Mouse (Mus musculus) CH12F3 (cell line): ENCODE measurements around the gene Cdk4.
"Not testable (repeated sequence)": the region's sequence is repeated elsewhere in the genome, so short reads cannot be mapped to it uniquely, and the experiment has no call there.

Experiments
- in situ Hi-C: fragments of 300-500 bp; cut with MboI; formaldehyde crosslinking; loops from 2 replicates; pipeline ENCODE4 v1.14.3; 2020; ENCODE audit warnings: low sequenced_read_pairs

The Cdk4 gene

DNA sequence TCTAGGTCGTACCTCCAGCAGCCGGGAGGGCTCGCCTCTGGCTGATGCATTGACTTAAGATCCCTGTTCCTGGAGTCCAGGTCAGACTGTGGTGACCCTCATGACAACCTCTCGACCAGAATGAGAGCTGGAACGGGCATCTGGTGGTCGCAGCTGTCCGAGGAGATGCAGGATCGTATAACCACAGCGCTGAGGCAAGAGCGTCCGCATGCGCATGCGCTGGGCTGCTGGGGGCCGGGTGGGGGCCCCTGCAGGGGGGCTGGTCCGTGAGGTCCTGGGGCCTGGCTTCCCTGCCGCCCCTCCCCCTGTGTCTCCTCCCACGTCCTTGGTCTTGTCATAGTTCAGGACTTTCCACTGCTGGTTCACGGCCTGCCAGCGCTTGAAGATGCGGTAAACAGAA, 6.8 kb upstream of the Cdk4 start:
- in situ Hi-C loops: no loop called here

DNA sequence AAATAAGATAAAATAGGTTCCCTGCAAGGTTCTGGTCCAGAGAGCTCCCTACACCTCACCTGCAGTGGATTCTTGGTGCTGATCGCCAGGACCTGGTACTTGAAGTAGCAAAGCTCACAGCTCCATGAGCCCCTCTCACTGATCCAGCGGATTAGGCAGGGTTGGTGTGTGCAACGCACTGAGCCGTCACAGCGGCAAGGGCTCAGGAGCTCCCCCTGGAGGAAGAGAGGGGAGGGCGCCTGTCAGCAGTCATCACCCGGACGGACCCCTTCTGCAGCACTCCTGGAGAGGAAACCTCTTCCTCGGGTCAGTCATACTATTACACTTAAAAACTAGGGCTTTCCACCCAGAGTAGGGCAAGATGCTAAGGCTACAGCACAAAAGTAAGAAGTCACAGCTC, 5.2 kb upstream of the Cdk4 start:
- in situ Hi-C loops: no loop called here

DNA sequence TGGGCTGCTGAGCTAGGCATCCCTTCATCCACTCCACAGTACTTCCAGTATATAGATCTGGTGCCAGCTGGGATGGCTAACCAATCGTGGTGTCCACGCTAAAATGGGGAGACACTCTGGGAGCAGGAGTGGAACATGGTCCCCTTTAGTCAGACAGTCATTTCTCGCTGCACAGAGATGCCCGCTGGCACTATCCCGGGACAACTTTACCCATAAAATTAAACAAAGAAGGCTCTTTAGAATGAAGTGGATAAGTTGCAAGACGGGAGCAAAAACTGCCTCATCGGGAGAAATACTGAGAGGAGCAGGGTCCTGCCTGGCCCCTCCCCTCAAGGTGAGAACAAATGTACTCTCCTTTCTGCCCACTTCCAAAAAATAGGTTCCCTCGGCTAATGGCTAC, 4.6 kb upstream of the Cdk4 start:
- in situ Hi-C loops: no loop called here

DNA sequence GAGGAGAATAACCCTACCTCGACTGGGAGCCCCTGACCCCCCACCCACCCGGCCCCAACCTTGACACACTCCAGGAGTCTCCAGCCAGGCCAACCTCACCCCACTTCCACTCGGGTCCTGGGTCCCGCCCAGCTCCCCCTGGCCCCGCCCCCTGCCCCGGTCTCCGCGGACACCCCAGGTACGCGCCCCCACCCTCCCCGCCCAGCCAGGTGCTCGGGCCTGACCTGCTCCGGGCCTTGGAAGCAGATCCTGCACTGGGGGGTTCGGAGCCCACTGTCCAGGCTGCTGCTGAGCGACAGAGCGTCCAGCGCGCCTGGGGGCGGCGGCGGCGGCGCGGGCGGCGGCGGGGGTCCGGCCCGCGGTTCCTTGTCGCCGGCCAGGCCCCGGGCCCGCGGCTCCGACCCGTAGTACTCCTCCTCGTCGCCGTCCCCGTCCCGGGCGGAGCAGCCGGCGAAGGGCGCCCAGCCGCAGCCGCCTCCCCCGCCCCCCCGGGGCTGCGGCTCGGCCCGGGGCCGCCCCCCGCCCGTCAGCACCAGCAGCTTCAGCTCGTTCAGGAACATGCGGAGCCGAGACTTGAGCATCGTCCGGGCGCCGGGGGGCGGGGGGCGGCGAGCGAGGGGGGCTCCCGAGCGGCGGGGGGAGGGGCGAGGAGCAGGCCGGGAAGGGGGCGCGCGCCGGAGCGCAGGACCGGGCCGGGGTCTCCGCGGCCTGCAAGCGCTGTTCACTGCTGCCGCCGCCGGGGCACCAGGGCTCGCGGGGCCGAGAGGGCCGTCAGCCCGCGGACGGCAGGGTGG, 4.0 kb upstream of the Cdk4 start:
- in situ Hi-C loops: no loop called here

DNA sequence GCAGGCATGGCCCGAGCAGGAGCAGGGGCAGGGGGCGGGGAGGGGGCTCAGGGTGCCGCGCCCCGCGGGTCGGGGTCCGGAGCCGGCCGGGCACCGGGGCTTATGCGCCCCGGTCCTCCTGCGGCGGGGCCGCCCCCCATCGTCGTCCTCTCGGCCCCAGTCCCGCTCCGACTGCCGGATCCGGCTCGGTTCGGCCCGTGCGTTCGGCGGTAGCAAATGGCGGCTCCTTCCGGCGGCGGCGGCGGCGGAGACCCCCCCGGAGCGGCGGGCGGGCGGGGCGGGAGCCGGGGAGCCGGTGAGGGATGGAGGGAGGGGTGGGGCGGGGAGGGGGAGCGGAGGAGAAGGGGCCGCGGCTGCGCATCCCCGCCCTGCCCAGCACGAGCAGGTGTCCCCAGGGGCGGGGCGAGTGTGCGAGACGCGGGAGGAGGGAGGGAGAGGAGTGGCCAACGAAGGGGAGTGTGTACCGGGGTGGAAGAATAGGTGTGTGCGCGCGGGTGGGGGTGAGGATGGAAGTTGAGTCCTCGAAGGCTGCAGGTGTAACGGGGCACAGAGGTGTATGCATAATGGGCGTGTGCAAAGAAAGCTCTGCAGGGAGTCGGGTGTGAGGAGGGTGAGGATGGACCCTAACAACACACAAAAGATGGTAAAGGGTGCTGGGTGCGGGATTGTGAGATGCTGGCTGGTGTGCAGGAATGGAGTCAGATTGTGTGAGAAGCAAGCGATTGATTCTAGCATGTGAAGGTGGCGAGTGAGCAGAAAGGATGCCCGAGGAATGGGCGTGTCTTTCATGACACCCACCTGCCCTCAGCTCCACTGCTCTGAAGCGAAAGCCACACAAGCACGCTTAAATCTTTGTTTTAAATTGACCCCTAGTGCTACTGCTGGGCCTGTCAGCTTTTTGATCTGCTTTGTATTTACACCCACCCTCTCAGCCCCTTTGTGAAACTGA, 3.1 kb upstream of the Cdk4 start, which contains the start of gene March9:
Gene March9 (minus strand): TSS at position 217 of the 949 bp plus-strand sequence.
- in situ Hi-C loops: no loop called here

DNA sequence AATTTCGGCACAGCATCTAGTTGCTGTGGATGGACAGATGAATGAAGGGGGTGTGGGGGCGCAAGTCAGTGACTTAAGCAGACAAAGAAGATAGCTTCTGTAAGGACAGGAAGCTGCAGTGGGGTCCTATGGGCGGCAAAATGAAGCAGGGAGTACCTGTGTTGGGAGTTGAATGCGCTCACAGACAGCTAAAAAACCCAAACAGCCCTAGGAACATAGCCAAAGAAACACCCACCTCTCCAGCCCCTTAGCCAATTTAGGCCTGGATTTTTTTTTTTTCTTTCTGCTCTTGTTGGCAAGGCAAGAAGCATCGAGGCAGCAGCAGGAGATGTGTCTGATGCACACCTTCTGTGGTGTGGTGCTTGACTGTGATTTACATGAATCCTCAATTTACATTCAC, 2.2 kb upstream of the Cdk4 start:
- in situ Hi-C loops: no loop called here

DNA sequence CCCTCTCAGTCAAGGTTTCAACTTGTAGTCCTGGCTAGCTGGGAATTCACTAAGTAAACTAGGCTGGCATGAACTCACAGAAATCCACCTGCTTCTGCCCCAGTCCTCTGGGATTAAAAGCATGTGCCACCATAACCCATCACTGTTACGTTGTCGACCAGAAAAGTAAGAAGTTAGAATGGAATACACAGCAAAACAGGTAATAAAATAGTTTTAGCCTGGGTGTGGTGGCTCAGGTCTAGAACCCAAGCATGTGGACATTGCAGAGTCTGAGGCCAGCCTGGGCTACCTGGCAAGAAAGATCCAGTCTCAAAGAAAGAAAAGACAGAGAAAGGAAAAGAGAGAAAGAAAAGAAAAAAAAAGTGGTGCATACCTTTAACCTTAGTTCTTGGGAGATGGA, 1.8 kb upstream of the Cdk4 start:
- in situ Hi-C loops: no loop called here

DNA sequence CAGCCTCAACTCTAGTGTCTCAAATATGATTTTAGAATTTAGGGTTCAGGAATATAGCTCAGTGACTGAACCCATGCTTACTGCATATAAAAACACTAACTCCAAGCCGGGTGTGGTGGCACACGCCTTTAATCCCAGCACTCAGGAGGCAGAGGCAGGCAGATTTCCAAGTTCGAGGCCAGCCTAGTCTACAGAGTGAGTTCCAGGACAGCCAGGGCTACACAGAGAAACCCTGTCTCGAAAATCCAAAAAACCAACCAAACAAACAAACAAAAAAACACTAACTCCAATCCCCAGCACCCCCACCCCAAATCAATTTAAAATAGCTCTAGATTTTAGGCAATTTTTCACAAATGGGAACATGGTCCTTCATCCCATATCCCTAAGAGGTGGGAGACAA, 1.2 kb upstream of the Cdk4 start:
- in situ Hi-C loops: not testable (repeated sequence)

DNA sequence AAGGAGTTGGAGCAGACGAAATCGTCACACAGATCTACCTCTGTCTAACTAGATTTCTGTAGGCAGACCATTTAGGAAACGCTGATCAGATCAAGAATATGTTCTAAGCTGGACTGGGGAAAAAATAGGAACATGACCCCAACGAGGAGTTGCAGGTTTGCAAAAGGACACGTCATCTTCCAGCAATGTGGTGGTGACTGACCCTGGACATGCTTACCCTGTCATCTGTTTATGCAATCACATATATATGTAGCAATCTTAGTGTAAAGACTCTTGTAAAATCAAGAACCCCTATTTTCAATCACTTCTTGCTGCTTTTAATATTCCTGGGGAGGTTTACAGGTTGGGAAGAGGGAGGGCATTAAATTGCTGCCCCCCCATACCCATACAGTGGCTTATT, 831 bp upstream of the Cdk4 start:
- in situ Hi-C loops: no loop called here

DNA sequence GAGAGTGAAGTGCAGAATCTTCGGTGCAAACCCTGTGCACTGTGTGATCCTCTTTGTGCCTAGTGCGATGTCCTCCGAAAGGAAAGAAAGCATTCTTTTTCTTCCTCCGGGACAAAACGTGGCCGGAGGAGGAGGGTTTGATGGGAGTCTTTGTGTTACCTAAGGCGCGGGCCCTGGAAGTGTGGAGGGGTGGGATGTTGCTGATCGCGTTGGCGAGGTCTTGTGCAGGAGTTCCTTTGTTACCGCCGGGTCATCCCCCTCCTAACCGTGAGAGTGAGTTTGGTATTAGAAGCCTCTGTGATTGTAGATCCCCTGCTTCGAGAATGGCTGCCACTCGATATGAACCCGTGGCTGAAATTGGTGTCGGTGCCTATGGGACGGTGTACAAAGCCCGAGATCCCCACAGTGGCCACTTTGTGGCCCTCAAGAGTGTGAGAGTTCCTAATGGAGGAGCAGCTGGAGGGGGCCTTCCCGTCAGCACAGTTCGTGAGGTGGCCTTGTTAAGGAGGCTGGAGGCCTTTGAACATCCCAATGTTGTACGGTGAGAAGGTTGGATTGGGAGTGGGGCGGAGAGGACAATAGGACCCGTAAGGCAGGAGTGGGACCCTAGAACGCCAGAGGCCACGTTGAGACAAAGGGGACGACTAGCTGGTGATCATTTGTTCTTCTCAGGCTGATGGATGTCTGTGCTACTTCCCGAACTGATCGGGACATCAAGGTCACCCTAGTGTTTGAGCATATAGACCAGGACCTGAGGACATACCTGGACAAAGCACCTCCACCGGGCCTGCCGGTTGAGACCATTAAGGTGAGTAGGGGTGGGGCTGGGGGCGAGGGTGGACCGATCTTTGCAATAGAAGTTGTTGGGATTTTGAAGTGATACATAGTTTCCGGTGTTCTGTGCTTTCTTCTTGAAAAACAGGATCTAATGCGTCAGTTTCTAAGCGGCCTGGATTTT, 858 bp downstream of the Cdk4 start:
- in situ Hi-C loops: no loop called here

DNA sequence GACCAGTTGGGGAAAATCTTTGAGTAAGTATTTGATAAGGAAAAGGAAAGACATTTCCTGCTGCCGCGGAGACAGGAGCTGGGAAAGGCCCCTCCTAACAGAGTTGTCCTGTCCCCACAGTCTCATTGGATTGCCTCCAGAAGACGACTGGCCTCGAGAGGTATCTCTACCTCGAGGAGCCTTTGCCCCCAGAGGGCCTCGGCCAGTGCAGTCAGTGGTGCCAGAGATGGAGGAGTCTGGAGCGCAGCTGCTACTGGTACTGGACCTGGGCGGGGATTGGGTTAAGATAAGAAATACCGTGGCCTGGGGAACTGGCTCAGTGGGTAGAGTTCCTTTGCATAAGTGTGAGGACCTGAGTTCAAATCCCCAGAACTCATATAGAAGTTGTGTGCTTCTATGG, 2.6 kb downstream of the Cdk4 start:
- in situ Hi-C loops: no loop called here

DNA sequence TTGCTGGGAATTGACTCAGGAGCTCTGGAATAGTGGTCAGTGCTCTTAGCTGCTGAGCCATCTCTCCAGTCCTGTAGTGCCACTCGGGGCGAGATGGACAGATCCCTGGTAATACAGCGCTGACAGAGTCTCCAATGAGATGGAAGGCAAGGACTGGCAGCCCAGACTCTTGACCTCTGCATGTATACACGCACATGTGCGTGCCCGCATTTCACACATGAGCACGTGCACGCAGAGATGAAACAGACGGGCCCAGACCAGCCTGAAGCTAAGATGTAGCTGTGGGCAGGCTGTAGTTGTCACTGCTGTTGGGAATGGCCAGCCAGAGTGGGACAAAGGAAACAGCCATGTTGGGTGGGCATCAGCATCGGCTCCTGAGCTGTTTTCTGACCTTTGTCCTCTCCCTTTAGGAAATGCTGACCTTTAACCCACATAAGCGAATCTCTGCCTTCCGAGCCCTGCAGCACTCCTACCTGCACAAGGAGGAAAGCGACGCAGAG, 3.2 kb downstream of the Cdk4 start:
- in situ Hi-C loops: no loop called here

DNA sequence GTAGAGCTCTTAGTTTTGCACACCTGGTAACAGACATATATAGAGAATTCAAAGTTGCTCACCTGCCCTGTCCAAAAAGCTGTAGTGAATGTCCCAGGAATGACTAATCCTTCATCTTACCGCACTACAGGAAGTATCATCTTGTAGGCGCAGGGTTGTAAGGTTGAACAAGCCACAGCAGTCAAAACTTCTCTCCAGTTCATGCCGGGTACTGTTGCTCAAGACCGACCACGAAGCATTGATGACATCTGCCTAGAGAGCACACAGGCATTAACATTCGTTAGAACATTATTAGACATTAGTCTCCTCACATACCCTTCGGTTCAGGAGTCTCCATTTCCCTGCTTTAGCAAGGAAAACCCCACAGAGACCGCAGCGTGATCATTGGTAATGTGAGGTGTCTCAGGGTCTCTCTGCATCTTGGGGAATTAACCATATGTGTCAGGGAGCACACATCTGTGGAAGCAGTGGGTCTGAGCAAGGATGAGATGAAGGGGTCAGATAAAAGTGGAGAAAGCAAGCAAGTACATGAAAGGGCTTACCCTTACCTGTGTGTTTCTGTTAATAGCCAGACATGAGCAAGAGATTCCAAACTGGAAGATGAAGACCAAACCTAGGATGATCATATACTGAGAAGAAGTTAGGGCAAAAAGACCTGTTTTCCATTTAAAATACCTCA, 5.2 kb downstream of the Cdk4 start:
- in situ Hi-C loops: no loop called here

DNA sequence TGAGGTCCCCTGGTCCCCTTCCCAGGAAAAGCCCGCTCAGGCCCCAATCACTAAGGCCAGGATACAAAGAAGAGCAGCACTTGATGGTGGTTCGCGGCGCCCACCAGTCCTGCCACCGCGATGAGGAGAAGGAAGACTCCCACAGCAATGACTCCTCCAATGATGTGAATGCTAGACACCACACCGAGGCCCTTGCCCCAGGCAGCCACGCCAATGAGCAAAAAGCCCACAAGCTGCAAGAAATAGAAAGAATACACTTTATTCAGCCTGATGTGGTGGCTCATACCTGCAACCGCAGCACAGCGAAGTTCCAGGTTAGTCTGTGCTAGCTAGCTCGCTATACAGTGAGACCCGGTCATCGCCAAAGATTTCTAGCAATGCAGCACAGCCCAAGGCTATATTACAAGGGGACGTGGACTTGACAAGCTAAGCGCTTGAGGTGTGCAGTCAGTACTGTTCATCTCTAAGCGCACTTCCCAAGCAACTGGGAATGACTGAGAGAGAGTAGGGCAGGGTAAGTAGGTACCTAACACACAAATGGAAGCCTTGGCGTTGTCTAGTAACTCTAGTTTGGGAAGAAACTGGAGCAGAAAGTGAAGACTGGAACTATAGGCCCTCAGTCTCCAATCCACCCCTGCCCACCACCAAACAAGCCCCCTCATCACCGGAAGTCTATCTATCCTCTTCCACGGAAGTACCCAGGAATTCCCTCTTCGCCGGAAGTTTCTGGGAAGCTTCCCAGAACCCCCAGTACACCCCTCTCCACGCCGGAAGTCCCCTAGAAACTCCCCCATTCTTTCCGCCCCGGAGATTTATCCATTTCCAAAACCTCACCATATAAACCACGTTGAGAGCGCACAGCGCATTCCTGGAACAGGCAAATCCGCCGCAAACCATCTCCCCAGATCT, 6.2 kb downstream of the Cdk4 start:
- in situ Hi-C loops: no loop called here

DNA sequence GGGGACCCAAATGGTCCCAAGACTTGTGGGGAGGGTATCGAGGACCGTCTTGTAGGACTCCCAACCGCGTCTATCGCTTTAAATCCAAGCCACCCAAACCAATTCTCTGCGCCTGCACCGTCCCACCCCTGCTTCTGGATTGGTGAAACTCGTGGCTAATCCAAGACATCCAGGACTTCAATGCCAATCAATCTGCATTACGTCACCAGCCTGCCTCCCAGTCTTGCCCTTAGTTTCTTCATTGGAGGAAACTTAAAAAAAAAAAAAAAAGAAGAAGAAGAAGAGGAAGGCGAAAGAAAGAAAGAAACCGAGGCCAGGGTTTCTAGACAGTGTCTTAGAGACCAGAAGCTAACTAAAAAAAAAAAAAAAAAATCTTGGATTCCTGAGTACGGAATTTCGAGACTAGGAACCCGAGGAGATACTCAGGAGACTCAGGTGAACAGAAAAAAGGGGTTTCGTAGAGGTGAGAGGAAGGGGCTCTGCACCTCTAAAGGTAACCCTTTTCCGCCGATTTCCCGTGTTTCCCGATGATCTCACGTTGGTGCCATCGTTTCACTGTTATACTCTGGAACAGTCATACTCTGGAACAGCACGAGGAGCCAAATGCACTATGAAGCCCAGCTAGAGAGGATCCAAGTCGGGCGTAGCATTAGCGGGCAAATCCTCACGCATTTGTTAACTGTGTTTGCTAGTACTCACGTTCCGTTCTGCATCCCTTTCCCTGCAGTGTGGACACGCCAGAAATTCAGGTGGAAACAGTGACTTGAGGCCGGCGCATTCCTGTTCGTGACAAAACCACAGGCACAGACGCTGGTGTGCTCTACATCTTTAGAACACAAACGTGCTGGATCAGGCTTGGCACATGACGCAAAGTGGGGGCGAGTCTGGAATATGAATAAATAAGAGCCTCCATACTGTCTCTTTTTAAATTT, 7.1 kb downstream of the Cdk4 start, which contains the start of gene Tspan31:
Gene Tspan31 (minus strand): TSS at position 75 of the 932 bp plus-strand sequence.
- in situ Hi-C loops: no loop called here

DNA sequence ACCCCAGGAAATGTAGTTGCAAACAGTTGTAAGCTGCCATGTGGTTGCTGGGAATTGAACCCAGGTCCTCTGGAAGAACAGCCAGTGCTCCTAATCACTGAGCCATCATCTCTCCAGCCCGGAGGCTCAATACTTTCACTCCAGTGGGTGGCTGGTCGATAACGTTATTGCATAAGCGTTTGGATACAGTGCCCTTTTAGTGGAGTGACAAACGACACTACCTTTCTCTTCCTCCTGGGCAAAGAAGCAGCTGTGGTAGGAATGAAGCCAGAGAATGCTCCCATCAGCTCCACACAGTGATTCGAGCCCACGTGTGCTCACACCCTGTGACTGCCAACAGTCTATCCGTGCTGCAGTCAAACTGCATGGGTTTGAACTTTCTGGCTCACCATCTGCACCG, 7.9 kb downstream of the Cdk4 start:
- in situ Hi-C loops: no loop called here

DNA sequence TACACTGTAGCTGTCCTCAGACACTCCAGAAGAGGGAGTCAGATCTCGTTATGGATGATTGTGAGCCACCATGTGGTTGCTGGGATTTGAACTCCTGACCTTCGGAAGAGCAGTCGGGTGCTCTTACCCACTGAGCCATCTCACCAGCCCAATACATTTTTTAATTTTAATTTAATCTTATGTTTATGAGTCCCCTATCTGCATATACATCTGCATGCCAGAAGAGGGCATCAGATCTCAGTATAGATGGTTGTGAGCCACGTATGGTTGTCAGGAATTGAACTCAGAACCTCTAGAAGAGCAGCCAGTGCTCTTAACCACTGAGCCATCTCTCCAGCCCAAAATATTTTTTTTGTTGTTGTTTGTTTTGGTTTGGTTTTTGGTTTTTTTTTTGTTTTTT, 8.9 kb downstream of the Cdk4 start:
- in situ Hi-C loops: not testable (repeated sequence)

DNA sequence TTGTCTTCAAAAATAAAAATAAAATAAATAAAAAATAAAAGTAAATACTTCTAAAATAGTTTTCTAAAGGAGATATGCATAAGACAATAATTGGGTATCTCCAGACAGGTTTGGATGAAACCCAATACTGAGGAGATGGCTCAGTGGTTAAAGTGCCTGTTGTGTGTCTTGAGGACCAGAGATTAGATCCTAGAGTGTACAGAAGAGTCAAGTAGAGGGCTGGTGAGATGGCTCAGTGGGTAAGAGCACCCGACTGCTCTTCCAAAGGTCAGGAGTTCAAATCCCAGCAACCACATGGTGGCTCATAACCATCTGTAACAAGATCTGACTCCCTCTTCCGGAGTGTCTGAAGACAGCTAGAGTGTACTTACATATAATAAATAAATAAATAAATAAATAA, 9.6 kb downstream of the Cdk4 start:
- in situ Hi-C loops: not testable (repeated sequence)
